Mouse (Mus musculus): ENCODE data around the gene 1700080E11Rik.

- no peak for TF ChIP-seq CTCF (IDR thresholded peaks at IDR 0.05; ENCODE audit: low read depth)
- no peak for TF ChIP-seq EP300 (IDR thresholded peaks at IDR 0.05; ENCODE audit: low read depth)
Observed at GRCm38 (mm10) chr9:105132002-105132367, 12.9 kb downstream of the 1700080E11Rik start.
